Mouse (Mus musculus): Measurements from ENCODE around the gene Slc35d3.

Slc35d3 gene

DNA sequence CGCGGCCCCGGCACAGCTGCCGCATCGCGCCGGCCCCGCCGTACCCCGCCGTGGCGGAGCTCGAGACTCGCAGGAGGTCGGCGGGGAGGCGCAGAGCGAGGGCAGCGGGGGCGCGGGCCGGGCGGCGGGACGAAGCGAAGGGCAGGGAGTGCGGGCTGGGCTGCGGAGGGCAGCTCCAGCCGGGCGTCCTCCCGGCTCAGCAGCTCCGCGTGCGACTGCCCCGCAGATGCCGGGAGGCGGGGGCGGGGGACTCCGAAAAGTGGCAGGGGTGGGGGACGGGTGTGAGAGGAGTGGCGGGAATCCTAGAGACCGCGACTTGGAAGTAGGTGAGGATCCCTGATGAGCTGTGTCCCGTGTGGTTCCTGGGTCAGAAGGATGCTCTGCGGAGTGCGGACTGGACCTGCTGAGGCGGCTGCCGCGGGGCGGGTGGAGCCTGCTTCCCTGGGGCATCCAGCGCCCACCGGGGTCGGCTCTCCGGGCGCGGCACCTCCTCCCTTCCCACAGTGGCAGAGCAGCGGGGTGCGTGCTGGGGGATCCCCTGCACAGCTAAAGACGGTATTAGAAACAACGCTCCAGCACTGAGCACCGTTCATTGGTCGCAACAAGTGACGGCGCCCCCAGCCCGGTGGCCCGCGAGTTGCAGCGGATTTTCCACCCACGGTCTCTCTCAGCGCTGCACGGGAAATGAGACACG lies at the start of gene Slc35d3:
Slc35d3 (minus strand) TSS at position 462 of the 694 bp plus-strand sequence.
- no peak for DNase-seq (ENCODE audit: low spot score)

DNA sequence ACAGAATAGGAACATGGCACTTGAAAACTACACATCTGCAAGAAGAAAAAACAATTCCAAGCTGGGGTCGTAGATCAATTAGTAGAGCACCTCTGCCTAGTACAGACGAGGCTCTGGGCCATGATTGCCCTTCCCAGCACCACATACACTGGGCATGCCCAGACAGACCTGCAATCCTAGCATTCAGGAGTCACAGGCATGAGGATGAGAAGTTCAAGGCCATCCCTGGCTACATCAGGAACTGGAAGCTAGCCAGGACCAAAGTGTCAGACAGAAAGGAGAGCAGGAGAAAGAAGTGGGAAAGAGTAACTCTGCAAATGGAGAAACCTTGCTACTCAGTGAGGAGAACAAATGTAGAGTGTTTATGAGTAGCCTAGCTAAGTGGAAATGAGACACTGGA lies 48.9 kb upstream of the Slc35d3 start:
- no peak for DNase-seq (ENCODE audit: low spot score)

DNA sequence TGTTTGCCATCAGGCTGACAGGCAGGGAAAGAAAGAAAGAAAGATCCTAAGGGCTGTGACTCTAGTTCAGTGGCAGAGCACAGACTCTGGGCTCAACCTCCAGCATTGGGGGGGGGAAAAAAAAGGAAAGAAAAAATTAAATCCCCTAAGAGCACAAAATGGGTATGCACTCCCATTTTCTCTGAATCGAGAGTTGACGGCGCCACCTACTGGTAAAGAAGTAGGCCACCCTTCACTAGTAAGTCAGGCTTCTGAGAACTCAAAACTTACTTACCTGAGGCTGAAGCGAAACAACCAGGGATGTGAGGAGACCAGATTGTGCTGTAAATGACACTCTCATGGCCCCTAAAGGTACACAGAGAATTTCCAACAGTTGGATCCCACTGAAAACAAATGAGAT lies 42.7 kb upstream of the Slc35d3 start:
- DNase-seq (ENCODE audit: low spot score) = no peak

DNA sequence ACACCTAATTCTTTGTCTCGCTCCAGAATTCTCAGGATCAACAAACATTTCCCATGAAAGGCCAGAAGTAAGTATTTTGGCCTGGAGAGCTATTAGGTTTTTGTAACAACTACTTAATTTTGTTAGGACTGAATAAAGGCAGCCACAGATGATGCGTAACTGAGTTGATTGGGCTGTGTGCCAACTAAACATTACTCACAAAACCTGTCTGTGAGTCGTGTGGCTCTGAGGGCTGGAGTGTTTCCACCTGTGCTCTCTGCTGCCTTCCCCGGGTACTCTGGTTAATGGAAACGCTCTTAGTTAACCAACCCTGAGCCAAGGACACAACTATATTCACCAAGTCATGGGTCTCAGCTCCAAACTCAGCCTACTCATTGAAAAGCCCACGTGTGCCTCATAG lies 41.9 kb upstream of the Slc35d3 start:
- DNase-seq (ENCODE audit: low spot score) = no peak

DNA sequence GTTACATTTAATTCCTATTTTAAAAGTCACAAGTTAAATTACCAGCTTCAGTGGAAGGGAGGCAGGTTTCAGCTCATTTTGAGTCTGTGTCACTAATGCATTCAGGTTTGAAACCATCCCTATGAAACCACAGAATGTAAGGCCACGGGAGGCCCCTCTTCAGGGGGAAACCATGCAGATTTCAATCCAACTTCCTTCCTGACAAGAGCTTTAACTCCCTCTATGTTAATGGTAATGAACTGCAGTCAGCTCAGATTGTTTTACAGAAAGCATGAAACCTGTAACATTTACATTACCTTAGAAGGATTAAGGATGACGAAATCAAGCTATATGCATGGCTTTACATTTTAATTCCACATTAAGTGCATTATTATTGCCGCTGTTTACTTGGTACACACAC lies 40.4 kb upstream of the Slc35d3 start:
- DNase-seq (ENCODE audit: low spot score) = no peak

DNA sequence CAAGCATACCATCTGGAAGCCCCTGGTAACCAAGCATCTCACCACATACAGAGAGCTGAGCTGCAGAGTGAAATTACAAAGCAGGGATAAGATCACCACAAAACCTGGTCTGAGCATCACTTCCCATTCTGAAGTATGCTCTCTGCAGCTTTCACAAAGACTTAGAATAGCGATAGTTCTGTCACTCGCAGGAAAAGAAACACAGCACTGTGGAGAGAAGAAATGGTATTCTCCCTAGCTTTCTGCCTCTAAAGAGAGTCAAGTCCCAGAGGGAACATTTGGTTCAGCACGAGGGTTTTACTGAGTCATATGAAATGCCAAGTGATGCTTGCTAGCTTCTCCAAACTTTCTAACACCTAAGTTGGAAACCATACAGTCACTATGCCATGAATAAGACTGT lies 38.6 kb upstream of the Slc35d3 start:
- DNase-seq (ENCODE audit: low spot score) = no peak

DNA sequence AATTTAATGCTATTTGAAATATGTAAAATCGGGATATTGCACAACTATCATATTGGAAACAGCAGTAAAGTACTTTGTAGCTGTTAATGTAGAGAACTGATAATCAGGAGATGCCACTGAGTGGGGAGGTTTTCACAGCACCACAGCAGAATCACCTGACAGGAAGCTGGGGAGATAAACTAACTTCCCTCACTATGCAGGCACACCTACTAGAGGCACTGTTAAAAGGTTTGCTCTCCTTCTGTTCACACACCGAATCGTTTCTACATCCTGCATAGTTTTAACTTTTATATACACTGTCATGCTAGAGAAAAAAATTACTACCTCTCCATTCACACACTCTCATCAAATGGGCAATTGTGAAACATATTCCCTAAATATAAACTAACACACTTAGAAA lies 35.0 kb upstream of the Slc35d3 start:
- no peak for DNase-seq (ENCODE audit: low spot score)

DNA sequence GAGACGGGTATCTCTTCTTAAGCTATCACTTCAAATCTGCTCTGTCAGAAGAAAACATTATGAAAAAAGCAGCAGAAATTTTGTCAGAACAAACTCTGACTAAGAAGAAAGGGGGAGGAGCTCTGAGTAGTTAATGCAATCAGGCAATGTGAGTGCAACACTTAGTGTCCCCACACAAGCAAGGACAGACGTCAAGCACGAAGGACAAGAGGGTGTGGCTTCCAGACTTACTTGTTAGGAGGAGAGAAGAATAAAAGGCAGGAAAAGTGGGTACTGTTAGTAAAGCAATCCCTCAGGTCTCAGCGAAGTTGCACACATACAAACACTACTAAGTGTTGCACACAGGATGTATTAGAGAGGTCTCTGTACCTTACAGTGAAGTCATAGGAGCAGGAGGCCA lies 33.1 kb upstream of the Slc35d3 start:
- no peak for DNase-seq (ENCODE audit: low spot score)

DNA sequence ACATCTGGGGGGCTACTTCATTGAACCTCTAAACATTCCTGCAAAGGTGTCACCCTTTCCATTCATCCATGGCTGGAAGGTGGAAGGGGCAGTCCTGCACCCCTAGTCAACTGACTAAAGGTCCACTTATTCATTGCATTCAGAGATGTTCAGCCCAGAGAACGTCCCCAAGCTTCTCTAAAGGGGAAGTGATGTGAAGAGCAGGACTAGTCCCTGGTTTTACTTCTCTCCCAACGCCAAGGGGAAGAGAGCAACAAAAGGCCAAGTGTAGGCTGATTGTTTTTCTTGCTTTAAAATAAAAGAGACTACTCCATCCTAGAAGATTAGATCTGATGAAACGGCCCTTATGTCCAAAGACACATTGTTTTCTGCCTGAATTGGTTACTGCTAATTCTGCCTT lies 29.2 kb upstream of the Slc35d3 start:
- DNase-seq (ENCODE audit: low spot score) = no peak

DNA sequence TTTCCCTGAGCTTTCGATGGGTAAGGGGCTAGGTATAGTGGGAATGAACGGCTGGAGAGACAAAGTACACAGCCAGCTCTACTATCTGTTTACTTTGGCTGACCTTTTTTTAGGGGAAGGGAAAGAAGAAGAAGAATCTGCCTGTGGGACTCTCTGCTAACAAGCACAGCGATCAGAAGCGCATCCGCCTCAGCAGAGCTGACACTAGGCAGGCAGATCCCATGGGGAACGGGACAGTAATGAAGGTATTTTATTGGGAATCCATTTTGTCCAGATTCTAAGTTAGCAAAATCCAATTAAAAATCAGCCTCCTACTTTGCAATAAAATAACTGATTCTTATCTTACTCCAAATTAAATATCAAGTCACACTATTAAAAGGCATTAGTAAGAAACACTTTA lies 27.9 kb upstream of the Slc35d3 start:
- DNase-seq (ENCODE audit: low spot score) = no peak

DNA sequence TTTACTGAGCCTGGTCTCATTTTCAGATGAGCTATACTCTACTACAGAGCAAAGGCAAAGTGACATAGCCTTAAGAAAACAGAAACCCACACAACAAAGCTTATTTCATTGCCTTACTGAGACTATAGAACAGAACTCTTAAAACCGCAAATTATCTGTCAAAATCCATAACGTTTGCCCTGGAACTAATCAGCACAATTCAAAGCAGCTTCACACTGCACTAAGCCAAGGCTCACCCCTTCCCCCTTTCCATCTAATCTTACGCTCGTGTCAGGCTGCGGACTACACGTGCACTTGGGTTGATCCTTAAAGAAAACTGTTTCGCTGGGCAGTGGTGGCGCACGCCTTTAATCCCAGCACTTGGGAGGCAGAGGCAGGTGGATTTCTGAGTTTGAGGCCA lies 26.4 kb upstream of the Slc35d3 start:
- DNase-seq (ENCODE audit: low spot score) = no peak

DNA sequence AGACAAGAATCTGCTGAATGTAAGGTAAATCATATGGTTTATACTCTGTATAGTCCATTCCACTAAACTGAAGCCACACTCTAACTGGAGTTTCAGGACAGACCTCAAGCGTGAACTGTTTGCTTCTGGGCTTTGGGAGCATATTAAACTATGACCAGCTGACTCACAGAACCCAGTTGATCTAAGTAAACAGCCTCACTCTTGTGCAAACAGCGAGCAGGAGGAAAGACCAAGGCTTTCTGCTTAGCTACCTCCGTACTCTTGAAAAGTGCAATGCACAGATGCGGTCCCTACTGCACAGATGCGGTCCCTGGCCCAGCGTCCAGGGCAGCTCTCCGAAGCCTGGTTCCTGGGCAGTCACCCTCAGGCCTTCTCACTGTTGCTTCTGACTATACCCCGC lies 26.0 kb upstream of the Slc35d3 start:
- no peak for DNase-seq (ENCODE audit: low spot score)

DNA sequence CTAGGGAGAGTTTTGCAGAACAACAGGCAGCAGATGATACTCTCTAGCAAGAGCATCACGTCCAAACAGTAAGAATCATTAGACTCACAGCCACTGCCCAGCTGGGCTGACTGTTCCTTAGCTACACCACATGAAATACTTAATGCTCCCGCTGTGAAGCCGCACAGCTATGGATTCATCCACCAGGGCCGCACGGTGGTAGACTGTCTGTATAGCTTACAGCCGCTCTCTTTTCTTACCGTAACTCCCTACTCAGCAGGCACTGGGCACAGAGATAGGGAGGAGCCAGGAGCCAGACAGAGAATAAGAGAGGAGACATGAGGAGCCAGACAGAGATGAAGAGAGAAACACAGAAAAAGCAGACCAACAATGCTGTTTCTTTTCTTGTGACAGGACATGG lies 25.4 kb upstream of the Slc35d3 start:
- DNase-seq (ENCODE audit: low spot score) = no peak

DNA sequence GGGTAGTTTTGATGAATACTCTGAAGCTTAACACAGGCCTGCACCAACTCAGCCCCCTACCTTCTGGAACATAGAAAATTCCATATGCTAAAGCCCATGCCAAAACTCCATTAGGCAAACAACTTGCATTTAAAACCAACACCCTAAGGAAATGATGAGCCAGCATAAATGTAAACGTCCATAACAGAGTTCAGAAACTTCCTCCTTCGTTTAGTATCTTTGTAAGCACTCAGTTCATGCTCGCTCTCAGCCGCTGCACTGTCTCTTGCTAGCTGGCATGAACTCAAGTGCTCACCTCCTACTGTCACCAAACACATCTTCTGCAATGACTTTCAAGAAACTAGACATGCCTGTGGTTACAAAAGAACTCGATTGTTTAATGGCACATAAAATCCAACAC lies 24.1 kb upstream of the Slc35d3 start:
- no peak for DNase-seq (ENCODE audit: low spot score)

DNA sequence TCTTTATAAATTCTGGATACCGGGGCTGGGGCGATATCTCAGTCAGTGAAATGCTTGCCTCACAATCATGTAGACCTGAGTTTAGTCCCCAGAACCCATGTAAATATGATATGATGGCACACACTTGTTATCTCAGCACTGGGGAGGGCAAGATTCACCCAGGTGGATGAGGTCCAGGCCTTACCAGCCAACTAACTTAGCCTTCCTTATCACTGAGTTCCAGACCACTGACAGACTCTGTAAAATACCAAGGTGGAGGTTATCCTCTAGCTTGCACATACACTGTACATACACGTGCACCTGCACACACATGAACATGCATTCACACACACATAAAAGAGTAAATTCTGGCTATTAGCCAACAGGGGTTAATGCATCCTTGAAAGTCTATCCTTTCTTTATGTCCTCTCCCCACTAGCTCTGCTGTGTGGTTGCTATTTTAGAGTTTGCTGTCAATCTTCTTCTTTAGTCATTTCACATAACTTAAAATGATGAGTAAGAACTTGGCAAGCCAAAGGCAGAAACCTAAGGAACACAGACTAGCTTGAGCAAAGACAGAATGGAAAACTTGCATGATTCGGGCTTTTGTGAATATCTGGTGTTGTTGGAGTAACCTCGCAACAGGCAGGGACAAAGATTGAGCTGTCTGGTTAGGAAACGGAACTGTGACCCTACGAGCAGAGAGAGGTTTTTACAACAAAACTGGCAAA lies 4.5 kb upstream of the Slc35d3 start:
- no peak for DNase-seq (ENCODE audit: low spot score)

DNA sequence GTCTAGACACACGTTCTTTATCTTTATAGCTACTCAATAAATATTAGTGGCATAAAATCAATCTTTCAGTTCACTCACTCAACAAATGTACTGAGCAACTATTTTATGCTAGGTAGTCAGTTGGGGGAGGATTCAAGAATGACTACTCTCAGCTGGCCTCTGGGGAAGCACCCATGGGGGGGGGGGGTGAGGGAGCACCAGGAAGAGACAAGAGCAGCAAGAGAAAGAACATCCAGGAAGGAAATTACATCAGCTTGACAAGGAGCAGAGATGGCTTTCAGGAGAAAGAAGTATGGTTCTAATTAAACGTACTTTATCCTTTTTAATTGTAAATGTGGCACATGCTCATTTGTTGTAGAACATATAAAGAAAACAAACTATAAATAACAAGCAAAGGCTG lies 2.4 kb upstream of the Slc35d3 start:
- DNase-seq (ENCODE audit: low spot score) = no peak

DNA sequence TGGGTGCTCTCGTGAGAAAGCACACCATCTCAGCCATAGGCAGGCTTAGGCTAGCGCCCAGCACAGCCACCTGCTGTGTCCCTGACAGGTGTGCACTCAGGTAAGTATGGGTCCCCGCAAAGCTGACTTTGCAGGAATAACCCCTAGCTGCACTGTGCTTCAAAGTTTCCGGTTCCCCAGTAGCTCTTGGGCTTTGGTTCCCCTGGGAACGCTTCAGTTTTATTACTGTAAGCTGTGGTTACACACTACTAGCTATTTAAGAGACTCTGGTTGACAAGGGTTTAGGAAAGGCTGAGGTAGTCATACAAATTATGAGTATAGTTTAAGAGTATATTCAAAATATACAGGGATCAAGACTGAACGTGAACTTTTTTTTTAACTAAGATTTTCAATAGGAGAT lies 1.5 kb upstream of the Slc35d3 start:
- no peak for DNase-seq (ENCODE audit: low spot score)

DNA sequence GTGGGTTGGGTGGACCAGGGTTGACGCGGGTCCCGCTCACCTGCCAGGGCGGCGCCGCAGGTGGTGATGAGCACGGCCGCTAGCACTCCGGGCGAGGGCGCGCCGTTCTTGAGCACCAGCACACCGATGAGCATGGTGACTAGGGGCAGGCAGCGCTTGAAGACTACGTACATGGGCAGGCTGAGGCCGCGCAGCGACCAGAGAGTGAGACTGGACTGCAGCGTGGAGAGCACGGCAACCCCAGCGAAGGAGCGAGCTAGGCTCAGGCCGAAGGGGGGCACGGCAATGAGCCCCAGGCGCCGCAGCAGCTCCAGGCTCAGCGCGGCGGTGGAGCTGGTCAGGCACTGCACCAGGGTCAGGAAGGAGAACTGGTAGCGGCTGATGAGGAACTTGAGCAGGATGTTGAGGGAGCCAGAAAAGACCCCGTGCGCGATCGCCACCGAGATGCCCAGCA lies 688 bp downstream of the Slc35d3 start:
- no peak for DNase-seq (ENCODE audit: low spot score)

DNA sequence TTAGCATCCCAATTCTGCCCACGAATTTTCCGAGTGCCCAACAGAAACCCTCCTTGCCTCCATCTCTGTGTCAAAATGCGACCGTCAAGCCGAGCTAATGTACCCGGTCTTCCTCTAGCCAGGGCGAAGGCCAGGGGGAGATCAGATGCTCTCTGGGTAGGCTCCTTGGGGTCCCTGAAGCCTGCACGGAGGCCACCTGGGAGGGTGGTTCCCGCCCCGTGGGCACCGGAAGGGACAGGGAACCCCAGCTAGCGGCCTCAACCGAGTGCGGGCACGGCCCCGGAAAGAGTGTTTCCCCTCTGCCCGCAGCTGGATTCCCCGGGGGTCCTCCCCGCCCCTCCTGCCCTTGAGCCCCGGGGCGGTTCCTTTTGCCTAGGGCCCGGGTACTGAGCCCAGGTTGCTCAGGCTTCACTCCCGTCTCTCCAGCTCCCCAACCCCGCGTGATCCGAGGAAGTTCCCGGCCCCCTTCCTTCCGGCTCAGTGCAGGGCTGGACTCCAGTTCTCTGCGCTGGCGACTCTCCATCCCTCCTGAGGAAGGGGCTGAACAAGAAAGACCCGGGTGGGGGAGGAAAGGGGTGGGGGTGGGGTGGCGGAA lies 1.4 kb downstream of the Slc35d3 start:
- no peak for DNase-seq (ENCODE audit: low spot score)

DNA sequence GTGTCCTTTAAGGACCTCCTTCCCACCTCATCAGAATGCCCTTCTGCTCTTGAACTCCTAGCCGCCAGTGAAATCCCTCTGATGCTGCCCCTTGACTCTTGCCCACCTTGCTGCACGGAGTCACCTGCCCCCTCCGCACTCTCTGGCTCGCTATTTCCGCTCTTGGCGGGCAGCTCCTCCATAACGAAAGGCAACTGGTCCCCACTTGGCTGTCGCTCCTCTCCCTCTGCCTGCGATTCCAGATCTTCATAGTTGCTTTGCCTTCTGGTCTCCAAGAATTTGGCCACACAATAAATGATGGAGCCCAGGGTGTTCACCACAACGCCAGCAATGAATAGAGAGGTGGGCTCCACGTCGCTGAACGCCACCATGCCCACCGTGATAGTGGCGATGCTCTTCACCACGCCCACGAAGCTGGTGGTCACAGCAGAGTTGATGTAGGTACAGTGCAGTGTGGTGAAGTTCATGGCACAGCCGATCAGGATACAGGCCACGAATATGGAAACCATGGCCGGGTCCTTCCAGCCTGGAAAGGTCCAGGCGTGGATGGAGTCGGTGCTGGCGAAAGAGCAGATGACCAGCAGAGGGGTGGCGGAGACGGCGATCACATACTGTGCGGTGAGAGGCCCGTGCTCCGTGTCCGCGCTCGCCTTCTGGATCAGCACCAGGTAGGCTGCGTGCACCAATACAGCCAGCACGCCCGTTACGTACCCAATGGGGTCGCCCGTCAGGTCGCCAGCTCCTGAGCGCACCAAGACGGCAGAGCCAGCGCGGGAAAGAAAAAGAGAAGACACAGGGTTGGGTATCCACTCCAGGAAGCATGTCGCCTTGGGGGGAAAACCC lies 2.1 kb downstream of the Slc35d3 start:
- no peak for DNase-seq (ENCODE audit: low spot score)

DNA sequence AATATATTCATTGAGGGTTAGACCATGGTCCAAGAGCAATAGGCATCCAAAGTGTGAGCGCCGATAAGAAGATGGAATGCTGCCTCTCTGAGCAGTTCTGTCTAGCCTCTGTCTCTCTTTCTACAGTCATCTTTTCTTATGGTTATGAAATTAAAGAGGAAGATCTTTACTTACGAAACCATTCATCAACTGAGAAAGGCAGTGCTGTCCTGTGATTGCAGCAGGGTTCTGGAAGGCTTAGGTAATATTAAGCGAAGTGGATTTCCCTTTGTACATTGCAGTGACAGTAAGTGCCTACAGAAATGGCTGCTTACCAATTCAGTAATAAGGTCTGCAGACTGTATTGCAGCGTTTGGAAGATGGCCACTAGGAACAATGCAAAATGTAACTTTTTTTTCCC lies 11.4 kb downstream of the Slc35d3 start:
- no peak for DNase-seq (ENCODE audit: low spot score)

DNA sequence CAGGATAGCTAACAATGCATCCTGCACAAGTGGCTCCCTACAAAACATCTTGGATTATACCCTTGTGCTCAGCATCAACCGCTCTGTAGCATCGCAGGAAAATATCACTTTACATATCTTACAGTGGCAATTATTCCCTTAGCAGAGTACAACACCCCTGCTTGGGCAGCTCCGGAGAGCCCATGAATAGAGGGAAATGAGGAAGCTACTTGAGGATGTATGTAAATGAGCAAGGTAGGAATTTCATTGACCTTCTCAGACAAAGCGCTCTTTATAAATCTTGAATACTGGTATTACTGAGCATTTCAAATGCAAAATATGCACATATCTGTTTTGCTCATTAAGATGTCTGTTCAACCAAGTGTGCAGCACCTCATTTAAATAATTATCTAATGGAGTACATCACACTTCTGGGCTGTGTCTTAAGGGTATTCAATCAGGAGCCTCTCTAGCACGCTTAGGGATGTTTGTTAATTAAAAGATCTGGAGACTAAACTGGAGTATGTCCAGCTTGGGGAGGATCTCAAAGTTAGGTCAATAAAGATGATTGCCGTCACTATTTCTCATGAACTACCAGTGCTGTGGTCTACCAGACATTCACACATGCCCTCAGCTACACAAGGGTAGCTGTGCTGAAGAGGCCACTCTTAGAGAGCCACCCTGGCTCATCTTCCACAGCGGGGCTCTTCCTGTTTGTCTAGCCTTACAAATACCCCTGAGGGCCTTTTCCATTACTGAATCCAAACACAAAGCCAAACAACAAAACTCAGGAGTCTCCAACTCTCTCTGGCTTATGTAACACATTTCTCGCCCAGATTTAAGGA lies 15.2 kb downstream of the Slc35d3 start:
- no peak for DNase-seq (ENCODE audit: low spot score)

All from layer of hippocampus, adult 9-10 months (tissue).